Mouse (Mus musculus): ENCODE measurements around the gene Prmt9.

DNA sequence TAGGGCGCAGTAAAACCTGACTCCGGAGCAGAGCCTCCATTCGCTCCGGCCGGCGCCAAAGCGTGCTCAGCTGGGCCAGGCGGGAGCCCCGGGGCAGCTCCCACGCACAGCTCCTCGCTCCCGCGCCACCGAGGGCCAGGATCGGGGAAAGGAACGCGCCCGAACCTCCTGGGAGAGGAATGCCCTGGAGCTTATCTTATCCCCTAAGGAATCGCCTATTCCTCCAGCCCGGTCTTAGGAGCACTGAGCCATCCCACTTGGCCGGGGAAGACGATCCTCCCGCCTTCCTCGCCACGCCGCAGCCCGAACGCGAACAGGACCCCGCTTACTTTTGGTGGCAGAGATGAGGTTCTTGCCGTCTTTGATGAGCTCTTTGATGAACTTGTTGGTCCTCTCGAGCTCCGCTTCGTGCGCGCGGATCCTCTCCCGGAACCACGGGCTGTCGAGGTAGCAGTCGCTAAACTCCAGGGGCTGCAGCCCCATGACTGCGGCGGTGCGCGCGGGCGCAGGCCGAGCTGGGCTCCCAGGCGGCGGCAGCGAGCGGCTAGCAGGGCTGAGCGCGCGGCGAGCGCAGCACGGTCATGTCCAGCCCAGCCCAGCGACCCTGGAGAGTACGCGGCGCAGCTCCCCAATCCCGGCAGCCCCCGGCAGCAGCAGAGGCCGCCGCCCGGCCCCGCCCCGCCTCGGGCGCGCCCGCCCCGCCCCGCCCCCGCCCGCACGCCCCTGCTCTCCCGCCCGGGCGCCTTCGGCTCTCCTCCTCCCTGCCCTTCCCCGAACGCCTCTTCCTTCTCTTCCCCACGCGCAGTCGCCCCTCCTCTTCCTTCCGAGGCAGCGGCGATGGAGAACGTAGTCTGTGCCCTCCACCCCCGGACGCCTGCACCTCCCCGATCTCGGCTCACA is 31.6 kb upstream of the Prmt9 start, which contains the start of gene Arhgap10:
- TF ChIP-seq EP300 (optimal IDR thresholded peaks at IDR 0.05), result no peak
- 0 out of 2 replicates have a peak, but pooled peaks have one; percentile 1 for TF ChIP-seq CTCF (IDR thresholded peaks at IDR 0.05; ENCODE audit: low read depth)
